Mouse (Mus musculus): ENCODE results near the gene Grk6. TPM values are rescaled to one million over a fixed set of nuclear protein-coding genes. Genes with fewer than 3 reads are reported as not detected.

Grk6 gene
- total and polyA plus RNA-seq, 3 experiments: 83.2 to 96.7 TPM; not detected in 1

DNA sequence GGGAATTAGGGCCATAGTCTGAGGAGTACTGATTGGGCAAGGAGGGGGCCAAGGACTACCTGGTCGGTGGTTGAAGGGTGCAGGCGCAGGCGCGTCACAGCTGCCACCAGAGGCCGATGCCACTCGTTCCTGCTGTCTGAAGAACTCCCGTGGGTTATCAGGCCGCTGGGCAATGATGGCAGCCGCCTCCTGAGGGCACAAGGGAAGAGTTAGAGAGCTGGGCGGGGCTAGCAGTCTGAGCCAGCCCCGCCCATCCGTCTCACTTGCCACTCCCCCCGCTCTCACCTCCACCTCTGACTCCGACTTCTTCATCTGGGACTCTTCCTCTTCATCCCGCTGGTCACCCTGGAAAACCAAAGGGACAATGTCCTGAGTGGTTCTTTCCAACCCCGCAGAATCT lies 32.6 kb downstream of the Grk6 start:
- H3K4me1 ChIP-seq (ENCODE audit: control insufficient read depth in 1 of 2, insufficient read depth in 2 of 2, low read length in 2 of 2): peaks cover 5 to 17% of the 10 kb centered on the region in 2 experiments; a peak in 3 of 4 replicates
- H3K9ac ChIP-seq (ENCODE audit: control insufficient read depth, low read depth, low read length, poor library complexity, severe bottlenecking): no peak overlapping the region
- no peaks in the 10 kb centered on the region for H3K79me2 ChIP-seq (ENCODE audit: control insufficient read depth, insufficient read depth, low read length, poor library complexity)
- no peak for TF ChIP-seq ZMIZ1 (IDR thresholded peaks at IDR 0.05; ENCODE audit: low read depth, low read length)
- no peak for TF ChIP-seq TAL1 (IDR thresholded peaks at IDR 0.05; ENCODE audit: low read length)
- TF ChIP-seq EP300 (IDR thresholded peaks at IDR 0.05; ENCODE audit: low read depth in 1 of 2, low read length in 2 of 2): no peak
- no peak for TF ChIP-seq SMC3 (IDR thresholded peaks at IDR 0.05; ENCODE audit: low read depth, low read length)
- no peak for TF ChIP-seq JUND (IDR thresholded peaks at IDR 0.05; ENCODE audit: low read depth, low read length)
- TF ChIP-seq BHLHE40 (IDR thresholded peaks at IDR 0.05; ENCODE audit: borderline replicate concordance, low read depth, low read length): no peak
- no peak for TF ChIP-seq POLR2A (IDR thresholded peaks at IDR 0.05; ENCODE audit: control insufficient read depth in 1 of 2, insufficient read depth in 1 of 2, low read depth in 1 of 2, low read length in 2 of 2, poor library complexity in 1 of 2)
- TF ChIP-seq E2F4 (IDR thresholded peaks at IDR 0.05; ENCODE audit: borderline replicate concordance, low read depth, low read length): no peak
- no peak for TF ChIP-seq GABPA (IDR thresholded peaks at IDR 0.05; ENCODE audit: low read depth, low read length)
- no peak for TF ChIP-seq CHD1 (IDR thresholded peaks at IDR 0.05; ENCODE audit: low read depth, low read length)
- no peak for TF ChIP-seq TBP (IDR thresholded peaks at IDR 0.05; ENCODE audit: low read depth, low read length)
- no peak for TF ChIP-seq MYB (IDR thresholded peaks at IDR 0.05; ENCODE audit: low read depth, low read length)
- no peak for TF ChIP-seq KAT2A (conservative IDR thresholded peaks at IDR 0.05; ENCODE audit: low read depth, low read length)
- TF ChIP-seq MAFK (IDR thresholded peaks at IDR 0.05; ENCODE audit: borderline replicate concordance, low read depth, low read length): no peak
- no peak for TF ChIP-seq RCOR1 (IDR thresholded peaks at IDR 0.05; ENCODE audit: low read depth, low read length)
- no peak for TF ChIP-seq USF1 (IDR thresholded peaks at IDR 0.05; ENCODE audit: low read depth, low read length)
- DNase-seq (ENCODE audit: low read depth, low spot score): no peak
- H3K4me3 ChIP-seq (ENCODE audit: control insufficient read depth in 1 of 2, insufficient read depth in 1 of 2, low read depth in 2 of 2, low read length in 2 of 2): no peak overlapping the region
- H3K27ac ChIP-seq (ENCODE audit: control insufficient read depth, low read depth, low read length): no peak overlapping the region
- peaks cover 0 to 6% of the 10 kb centered on the region in 2 experiments; a peak in 2 of 4 replicates for H3K36me3 ChIP-seq (ENCODE audit: control insufficient read depth in 1 of 2, insufficient read depth in 2 of 2, low read length in 2 of 2)
- H3K27me3 ChIP-seq (ENCODE audit: control insufficient read depth in 1 of 2, insufficient read depth in 2 of 2, low read length in 2 of 2): no peaks in the 10 kb centered on the region
- H3K9me3 ChIP-seq (replicated peaks; ENCODE audit: insufficient read depth, low read length): no peaks in the 10 kb centered on the region

DNA sequence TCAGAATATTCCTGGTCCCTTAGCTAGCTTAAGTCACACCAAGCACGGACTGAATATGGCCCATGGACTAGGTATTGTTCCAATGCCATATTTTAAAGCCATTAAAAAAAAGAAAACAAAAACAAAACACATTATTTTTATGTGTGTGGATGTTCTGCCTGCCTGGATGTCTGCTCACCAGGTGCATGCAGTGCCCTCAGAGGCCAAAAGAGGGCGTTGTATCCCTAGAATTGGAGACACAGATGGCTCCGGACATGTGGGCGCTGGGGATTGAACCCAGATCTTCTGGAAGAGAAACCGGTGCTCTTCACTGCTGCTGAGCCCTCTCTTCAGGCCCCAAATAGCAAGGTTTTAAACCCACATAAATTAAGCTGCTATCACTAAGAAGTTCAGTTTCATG lies 33.2 kb downstream of the Grk6 start:
- Histone ChIP-seq H3K4me3 (ENCODE audit: control insufficient read depth in 1 of 2, insufficient read depth in 1 of 2, low read depth in 2 of 2, low read length in 2 of 2) (no peak overlapping the region), H3K36me3 (ENCODE audit: control insufficient read depth in 1 of 2, insufficient read depth in 2 of 2, low read length in 2 of 2) (peaks cover 0 to 6% of the 10 kb centered on the region in 2 experiments; a peak in 2 of 4 replicates), H3K79me2 (ENCODE audit: control insufficient read depth, insufficient read depth, low read length, poor library complexity) (no peaks in the 10 kb centered on the region), H3K9me3 (replicated peaks; ENCODE audit: insufficient read depth, low read length) (no peaks in the 10 kb centered on the region), H3K27ac (ENCODE audit: control insufficient read depth, low read depth, low read length) (no peak overlapping the region), H3K27me3 (ENCODE audit: control insufficient read depth in 1 of 2, insufficient read depth in 2 of 2, low read length in 2 of 2) (no peaks in the 10 kb centered on the region), H3K4me1 (ENCODE audit: control insufficient read depth in 1 of 2, insufficient read depth in 2 of 2, low read length in 2 of 2) (peaks cover 5 to 17% of the 10 kb centered on the region in 2 experiments; a peak in 3 of 4 replicates), H3K9ac (ENCODE audit: control insufficient read depth, low read depth, low read length, poor library complexity, severe bottlenecking) (no peak overlapping the region)
- DNase-seq (ENCODE audit: low read depth, low spot score): peak; percentile 77
- no peak for TF ChIP-seq CHD2 (IDR thresholded peaks at IDR 0.05; ENCODE audit: low read length)
- no peak for TF ChIP-seq E2F4 (IDR thresholded peaks at IDR 0.05; ENCODE audit: borderline replicate concordance, low read depth, low read length)
- TF ChIP-seq TBP (IDR thresholded peaks at IDR 0.05; ENCODE audit: low read depth, low read length): 0 out of 2 replicates have a peak, but pooled peaks have one; percentile 26
- TF ChIP-seq POLR2AphosphoS5 (IDR thresholded peaks at IDR 0.05; ENCODE audit: borderline replicate concordance, low read depth, low read length): no peak
- TF ChIP-seq USF2 (IDR thresholded peaks at IDR 0.05; ENCODE audit: borderline replicate concordance in 1 of 2, insufficient read depth in 1 of 2, low read depth in 1 of 2, low read length in 2 of 2): no peak
- TF ChIP-seq ZNF384 (IDR thresholded peaks at IDR 0.05; ENCODE audit: low read depth, low read length): no peak
- TF ChIP-seq CTCF (IDR thresholded peaks at IDR 0.05 in 2 of 3, conservative IDR thresholded peaks at IDR 0.05 in 1 of 3; ENCODE audit: control insufficient read depth in 1 of 3, insufficient read depth in 1 of 3, low read depth in 2 of 3, low read length in 3 of 3, poor library complexity in 1 of 3, severe bottlenecking in 1 of 3): peak; percentile 86 to 97 (median 89)
- TF ChIP-seq SMC3 (IDR thresholded peaks at IDR 0.05; ENCODE audit: low read depth, low read length): peak; percentile 79
- no peak for TF ChIP-seq NRF1 (IDR thresholded peaks at IDR 0.05; ENCODE audit: insufficient read depth, low read depth, low read length, poor library complexity, severe bottlenecking)
- TF ChIP-seq CHD1 (IDR thresholded peaks at IDR 0.05; ENCODE audit: low read depth, low read length): no peak
- no peak for TF ChIP-seq ZKSCAN1 (IDR thresholded peaks at IDR 0.05; ENCODE audit: low read depth, low read length)
- peak; percentile 93 for TF ChIP-seq RAD21 (IDR thresholded peaks at IDR 0.05; ENCODE audit: low read depth, low read length)
- no peak for TF ChIP-seq POLR2A (IDR thresholded peaks at IDR 0.05; ENCODE audit: control insufficient read depth in 1 of 2, insufficient read depth in 1 of 2, low read depth in 1 of 2, low read length in 2 of 2, poor library complexity in 1 of 2)
- TF ChIP-seq JUND (IDR thresholded peaks at IDR 0.05; ENCODE audit: low read depth, low read length): no peak
- no peak for TF ChIP-seq USF1 (IDR thresholded peaks at IDR 0.05; ENCODE audit: low read depth, low read length)
- TF ChIP-seq ETS1 (IDR thresholded peaks at IDR 0.05; ENCODE audit: low read depth, low read length): no peak
- no peak for TF ChIP-seq ZMIZ1 (IDR thresholded peaks at IDR 0.05; ENCODE audit: low read depth, low read length)
- no peak for TF ChIP-seq TAL1 (IDR thresholded peaks at IDR 0.05; ENCODE audit: low read length)
- TF ChIP-seq MAFK (IDR thresholded peaks at IDR 0.05; ENCODE audit: borderline replicate concordance, low read depth, low read length): no peak
- TF ChIP-seq MYB (IDR thresholded peaks at IDR 0.05; ENCODE audit: low read depth, low read length): no peak
- peak; percentile 87 for TF ChIP-seq ZC3H11A (IDR thresholded peaks at IDR 0.05; ENCODE audit: low read depth, low read length)
- 0 out of 2 replicates have a peak, but pooled peaks have one; percentile 47 for TF ChIP-seq MYC (IDR thresholded peaks at IDR 0.05; ENCODE audit: low read depth, low read length)
- no peak for TF ChIP-seq ELF1 (IDR thresholded peaks at IDR 0.05; ENCODE audit: low read depth, low read length)
- no peak for TF ChIP-seq HCFC1 (IDR thresholded peaks at IDR 0.05; ENCODE audit: low read depth, low read length)
